Mouse (Mus musculus): ENCODE results near the gene Lamc1. TPM values are rescaled to one million over a fixed set of nuclear protein-coding genes. Genes with fewer than 3 reads are reported as not detected.

The Lamc1 gene
- polyA plus RNA-seq, 1 experiment from 2014 or later: 122 TPM

DNA sequence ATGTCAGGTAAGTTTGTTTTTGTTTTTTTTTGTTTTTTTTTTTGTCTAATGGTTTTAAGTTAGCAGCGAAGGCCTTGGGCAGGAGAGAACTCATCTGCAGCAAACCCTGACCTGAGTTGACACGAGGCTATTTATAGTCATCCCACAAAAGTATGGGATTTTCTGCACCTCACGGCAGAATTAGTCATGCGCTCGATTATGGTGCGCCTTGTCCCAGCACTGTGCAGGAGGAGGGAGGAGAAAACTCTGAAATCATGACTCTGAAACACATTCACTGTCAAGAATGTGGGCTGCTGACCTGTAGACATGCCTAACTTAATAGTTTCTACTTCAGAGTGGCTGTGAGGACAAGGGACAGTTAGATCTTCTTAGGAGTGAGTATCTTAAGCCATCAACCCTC, 40.4 kb downstream of the Lamc1 start:
- H3K27me3 ChIP-seq: no peaks in the 10 kb centered on the region
- no peaks in the 10 kb centered on the region for H3K9me3 ChIP-seq
- H3K36me3 ChIP-seq: no peaks in the 10 kb centered on the region
- no peak overlapping the region for H3K4me3 ChIP-seq
- H3K4me1 ChIP-seq: peaks cover 46% of the 10 kb centered on the region
- H3K4me2 ChIP-seq: no peak overlapping the region
- H3K27ac ChIP-seq: no peak overlapping the region
- WGBS: 54% methylated on average over 6 of the region's 6 CpGs
- ATAC-seq (ENCODE audit: borderline replicate concordance, extremely low read depth, low FRiP score, low TSS enrichment): no peak
- no peak overlapping the region for H3K9ac ChIP-seq

GRCm38 (mm10) chr1:153291416-153291815, 41.2 kb downstream of the Lamc1 start:
- Histone ChIP-seq H3K4me2 (no peak overlapping the region), H3K4me3 (no peak overlapping the region), H3K9ac (no peak overlapping the region), H3K36me3 (no peaks in the 10 kb centered on the region), H3K27me3 (no peaks in the 10 kb centered on the region), H3K4me1 (peaks cover 52% of the 10 kb centered on the region), H3K27ac (no peak overlapping the region), H3K9me3 (no peaks in the 10 kb centered on the region)
- WGBS: 54% methylated on average over 4 of the region's 4 CpGs
- ATAC-seq (ENCODE audit: borderline replicate concordance, extremely low read depth, low FRiP score, low TSS enrichment): no peak

- Histone ChIP-seq H3K9me3 (no peaks in the 10 kb centered on the region), H3K4me1 (peaks cover 38% of the 10 kb centered on the region), H3K27me3 (no peaks in the 10 kb centered on the region), H3K9ac (no peak overlapping the region), H3K36me3 (no peaks in the 10 kb centered on the region), H3K4me3 (no peak overlapping the region), H3K27ac (no peak overlapping the region), H3K4me2 (no peak overlapping the region)
- no peak for ATAC-seq (ENCODE audit: borderline replicate concordance, extremely low read depth, low FRiP score, low TSS enrichment)
- WGBS: 68% methylated on average over 4 of the region's 4 CpGs
Measured at GRCm38 (mm10) chr1:153288010-153288409, 44.6 kb downstream of the Lamc1 start.

DNA sequence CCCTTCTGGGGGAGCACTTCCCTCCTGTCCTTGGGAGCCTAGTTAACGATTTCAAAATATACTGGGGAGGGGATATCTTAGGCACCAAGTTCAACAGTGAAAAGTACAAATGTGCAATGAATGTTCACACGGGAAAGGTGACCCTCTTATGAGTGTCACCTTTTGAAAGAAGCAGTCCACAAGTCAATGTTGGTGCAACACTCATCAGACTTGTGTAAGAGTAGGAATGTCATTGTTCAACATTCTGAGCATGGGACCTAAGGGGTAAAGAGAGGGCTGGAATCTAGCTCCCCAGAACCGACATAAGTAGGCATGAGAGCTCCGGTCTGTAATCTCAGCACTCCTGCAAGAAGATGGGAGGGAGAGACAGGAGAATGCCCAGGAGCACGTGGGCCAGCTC, 45.1 kb downstream of the Lamc1 start:
- Histone ChIP-seq H3K9me3 (no peaks in the 10 kb centered on the region), H3K4me3 (no peak overlapping the region), H3K4me2 (no peak overlapping the region), H3K27ac (0 out of 2 replicates have a peak overlapping the region, but pooled peaks have one; percentile 26), H3K4me1 (peaks cover 37% of the 10 kb centered on the region), H3K27me3 (no peaks in the 10 kb centered on the region), H3K9ac (no peak overlapping the region), H3K36me3 (no peaks in the 10 kb centered on the region)
- 52% methylated on average over 5 of the region's 5 CpGs for WGBS
- no peak for ATAC-seq (ENCODE audit: borderline replicate concordance, extremely low read depth, low FRiP score, low TSS enrichment)

DNA sequence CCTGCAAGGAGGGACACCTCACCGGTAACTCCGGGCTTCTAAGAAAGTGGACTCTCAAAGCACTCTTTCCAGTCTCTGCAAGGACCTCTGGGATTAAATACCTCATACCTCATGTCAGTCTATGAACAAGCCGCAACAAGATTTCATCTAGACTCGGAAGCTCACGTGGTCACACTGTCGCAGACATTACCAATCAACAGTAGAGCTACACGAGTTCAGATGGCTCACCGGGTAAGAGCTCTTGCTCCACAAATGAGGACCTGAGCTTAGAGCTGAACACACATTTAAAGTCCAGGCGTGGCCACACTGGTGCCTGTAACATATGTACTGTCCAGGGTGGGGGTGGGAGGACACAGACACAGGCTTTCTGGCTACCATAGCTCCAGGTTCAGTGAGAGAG, 46.4 kb downstream of the Lamc1 start:
- 68% methylated on average over 9 of the region's 9 CpGs for WGBS
- no peak overlapping the region for H3K9ac ChIP-seq
- H3K27me3 ChIP-seq: no peaks in the 10 kb centered on the region
- H3K4me3 ChIP-seq: no peak overlapping the region
- no peaks in the 10 kb centered on the region for H3K36me3 ChIP-seq
- peaks cover 40% of the 10 kb centered on the region for H3K4me1 ChIP-seq
- no peak for ATAC-seq (ENCODE audit: borderline replicate concordance, extremely low read depth, low FRiP score, low TSS enrichment)
- no peaks in the 10 kb centered on the region for H3K9me3 ChIP-seq
- peak overlapping the region; percentile 8; the same call in 1 of the 2 replicates for H3K27ac ChIP-seq
- H3K4me2 ChIP-seq: no peak overlapping the region

DNA sequence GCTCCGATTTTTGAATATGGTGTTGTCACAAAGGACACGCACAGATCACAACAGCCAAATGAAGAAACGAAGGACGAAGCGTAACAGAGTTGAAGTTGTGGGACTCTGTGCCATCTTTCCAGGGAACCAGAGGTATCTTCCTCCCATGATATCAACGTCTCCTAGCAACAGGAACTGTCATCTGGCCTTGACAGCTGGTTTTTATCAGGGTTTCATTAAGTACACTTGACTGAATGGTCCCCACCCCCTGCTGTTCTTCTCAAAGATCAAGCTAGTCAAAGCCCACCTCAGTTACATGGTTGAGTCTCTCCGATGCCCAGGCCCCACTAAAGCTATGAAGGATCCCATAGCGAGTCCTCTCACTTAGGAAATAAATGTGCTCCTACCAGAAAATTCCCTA, 47.4 kb downstream of the Lamc1 start:
- no peaks in the 10 kb centered on the region for H3K36me3 ChIP-seq
- no peaks in the 10 kb centered on the region for H3K9me3 ChIP-seq
- H3K4me2 ChIP-seq: no peak overlapping the region
- H3K27me3 ChIP-seq: no peaks in the 10 kb centered on the region
- H3K4me1 ChIP-seq: peaks cover 46% of the 10 kb centered on the region
- H3K4me3 ChIP-seq: no peak overlapping the region
- H3K9ac ChIP-seq: no peak overlapping the region
- 84% methylated on average over 8 of the region's 8 CpGs for WGBS
- no peak overlapping the region for H3K27ac ChIP-seq
- no peak for ATAC-seq (ENCODE audit: borderline replicate concordance, extremely low read depth, low FRiP score, low TSS enrichment)

DNA sequence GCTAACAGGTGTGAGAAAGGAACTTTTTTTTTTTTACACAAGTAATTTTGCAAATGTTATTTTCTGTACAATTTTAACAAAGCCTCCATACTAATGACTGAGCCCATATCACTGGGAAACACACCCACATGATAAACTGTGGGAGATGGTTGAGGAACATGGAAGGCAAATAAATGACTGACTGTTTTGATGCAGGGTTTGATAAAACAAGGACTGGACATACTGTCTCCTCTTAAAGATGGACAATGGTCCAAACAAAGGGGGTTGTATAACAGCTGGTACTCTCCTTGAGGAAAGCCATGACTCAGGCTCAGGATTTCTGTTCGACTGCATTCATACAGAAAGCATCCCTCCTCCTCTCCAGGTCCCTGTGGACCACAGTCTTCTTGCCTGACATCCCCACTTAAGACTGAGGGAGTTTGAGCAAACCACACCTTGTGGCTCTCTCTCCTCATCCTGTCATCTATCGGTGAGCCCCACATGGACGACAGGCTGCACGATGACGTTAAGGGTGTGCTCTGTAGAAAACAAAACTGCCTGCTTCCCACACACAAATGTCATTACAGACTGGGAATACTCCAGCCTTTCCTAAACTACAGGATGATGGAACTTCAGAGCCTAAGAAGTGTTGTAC, 50.1 kb downstream of the Lamc1 start:
- Histone ChIP-seq H3K27me3 (no peaks in the 10 kb centered on the region), H3K36me3 (no peaks in the 10 kb centered on the region), H3K9me3 (no peaks in the 10 kb centered on the region), H3K4me1 (peaks cover 47% of the 10 kb centered on the region), H3K4me2 (no peak overlapping the region), H3K4me3 (no peak overlapping the region), H3K27ac (no peak overlapping the region), H3K9ac (no peak overlapping the region)
- no peak for ATAC-seq (ENCODE audit: borderline replicate concordance, extremely low read depth, low FRiP score, low TSS enrichment)
- WGBS: 66% methylated on average over 5 of the region's 5 CpGs

GRCm38 (mm10) chr1:153281483-153281882, 51.1 kb downstream of the Lamc1 start:
- WGBS: 73% methylated on average over 4 of the region's 4 CpGs
- Histone ChIP-seq H3K4me1 (peaks cover 43% of the 10 kb centered on the region), H3K27ac (no peak overlapping the region; the same call in 1 of the 2 replicates)

DNA sequence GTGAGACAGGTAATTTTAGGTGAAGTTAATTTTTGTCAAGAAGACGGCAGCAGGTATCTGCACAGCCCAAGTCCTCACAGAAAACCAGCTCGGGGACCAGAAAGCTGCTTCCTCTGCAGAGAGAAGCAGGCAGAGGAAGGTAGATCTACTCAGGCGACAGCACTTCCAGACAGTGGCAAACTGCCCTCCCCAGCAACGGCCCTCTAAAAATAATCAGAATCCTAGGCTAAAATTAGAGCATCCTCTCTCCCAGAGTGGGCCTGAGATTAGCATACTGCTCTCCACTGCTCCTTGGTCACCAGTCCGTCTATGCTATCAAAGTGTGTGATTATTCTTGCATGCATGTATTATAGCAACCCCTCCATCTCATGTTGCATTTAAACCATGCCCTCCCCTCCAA, 52.2 kb downstream of the Lamc1 start:
- Histone ChIP-seq H3K27me3 (no peaks in the 10 kb centered on the region), H3K36me3 (no peaks in the 10 kb centered on the region), H3K9me3 (no peaks in the 10 kb centered on the region), H3K27ac (0 out of 2 replicates have a peak overlapping the region, but pooled peaks have one; percentile 1), H3K4me2 (no peak overlapping the region), H3K4me3 (no peak overlapping the region), H3K9ac (no peak overlapping the region), H3K4me1 (peaks cover 45% of the 10 kb centered on the region)
- no peak for ATAC-seq (ENCODE audit: borderline replicate concordance, extremely low read depth, low FRiP score, low TSS enrichment)
- WGBS: 27% methylated on average over 5 of the region's 5 CpGs

More at GRCm38 (mm10) chr1:153281483-153281882, 51.1 kb downstream of the Lamc1 start:
- H3K9me3 ChIP-seq: no peaks in the 10 kb centered on the region
- no peak overlapping the region for H3K9ac ChIP-seq
- H3K4me2 ChIP-seq: no peak overlapping the region
- H3K27me3 ChIP-seq: no peaks in the 10 kb centered on the region
- no peak for ATAC-seq (ENCODE audit: borderline replicate concordance, extremely low read depth, low FRiP score, low TSS enrichment)
- H3K4me3 ChIP-seq: no peak overlapping the region
- H3K36me3 ChIP-seq: no peaks in the 10 kb centered on the region

DNA sequence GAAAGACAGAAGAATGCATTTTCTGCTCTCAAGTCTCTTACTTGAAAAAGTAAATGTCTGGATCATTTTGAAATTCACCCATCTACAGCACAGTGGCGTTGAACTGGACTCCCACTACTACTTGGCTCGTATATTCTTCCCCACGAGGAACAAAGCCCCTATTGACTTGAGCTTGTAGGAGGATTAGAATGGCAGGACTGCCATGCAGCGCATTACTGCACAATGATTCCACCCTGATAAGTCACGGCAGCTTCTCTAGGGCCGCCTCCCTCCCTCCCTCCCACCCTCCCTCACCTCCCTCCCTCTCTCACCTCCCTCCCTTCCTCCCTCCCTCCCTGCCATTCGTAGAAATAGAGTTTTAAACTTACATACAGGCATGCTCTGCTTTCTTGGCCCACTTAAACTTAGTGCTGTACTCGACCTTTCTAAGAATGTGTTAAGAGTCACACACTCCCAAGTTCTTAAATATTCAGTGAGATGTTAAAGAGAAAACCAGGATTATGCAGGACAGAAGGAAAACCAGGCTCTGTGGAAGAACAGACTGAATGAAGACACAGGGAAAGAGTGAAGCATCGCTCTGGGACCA, 54.5 kb downstream of the Lamc1 start:
- Histone ChIP-seq H3K27me3 (no peaks in the 10 kb centered on the region), H3K9me3 (no peaks in the 10 kb centered on the region), H3K4me2 (peak overlapping the region; percentile 24; the same call in 1 of the 2 replicates), H3K36me3 (no peaks in the 10 kb centered on the region), H3K27ac (peak overlapping the region; percentile 78), H3K4me3 (0 out of 2 replicates have a peak overlapping the region, but pooled peaks have one; percentile 3), H3K9ac (no peak overlapping the region), H3K4me1 (peaks cover 64% of the 10 kb centered on the region)
- ATAC-seq (ENCODE audit: borderline replicate concordance, extremely low read depth, low FRiP score, low TSS enrichment): peak; percentile 62
- WGBS: 41% methylated on average over 9 of the region's 9 CpGs

DNA sequence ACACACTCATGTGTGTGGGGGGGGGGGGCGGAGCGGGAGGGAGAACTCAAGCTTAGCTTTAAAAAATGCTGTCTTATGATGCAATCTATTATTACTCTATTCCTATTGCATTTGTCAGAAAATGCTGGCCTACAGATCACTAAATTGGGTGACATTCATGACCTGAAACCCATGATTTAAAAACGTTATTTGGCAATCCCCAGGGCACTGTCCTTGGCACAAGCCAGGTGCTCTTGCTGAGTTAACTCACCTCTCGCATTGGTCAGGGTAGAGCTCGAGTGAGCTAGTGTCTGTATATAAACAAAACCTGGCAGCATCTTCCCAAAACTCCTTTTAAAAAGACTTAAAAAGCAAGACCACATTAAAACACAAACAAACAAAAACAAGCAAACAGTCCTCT, 57.1 kb downstream of the Lamc1 start:
- Histone ChIP-seq H3K27ac (peak overlapping the region; percentile 60), H3K9me3 (no peaks in the 10 kb centered on the region), H3K4me3 (no peak overlapping the region), H3K4me1 (peaks cover 54% of the 10 kb centered on the region), H3K36me3 (no peaks in the 10 kb centered on the region), H3K4me2 (no peak overlapping the region), H3K27me3 (no peaks in the 10 kb centered on the region), H3K9ac (no peak overlapping the region)
- 43% methylated on average over 5 of the region's 5 CpGs for WGBS
- no peak for ATAC-seq (ENCODE audit: borderline replicate concordance, extremely low read depth, low FRiP score, low TSS enrichment)

GRCm38 (mm10) chr1:153274611-153275010, 58.0 kb downstream of the Lamc1 start:
- Histone ChIP-seq H3K27me3 (no peaks in the 10 kb centered on the region), H3K36me3 (no peaks in the 10 kb centered on the region), H3K9ac (no peak overlapping the region), H3K4me1 (peaks cover 49% of the 10 kb centered on the region), H3K9me3 (no peaks in the 10 kb centered on the region), H3K27ac (peak overlapping the region; percentile 60), H3K4me2 (0 out of 2 replicates have a peak overlapping the region, but pooled peaks have one; percentile 28), H3K4me3 (no peak overlapping the region)
- ATAC-seq (ENCODE audit: borderline replicate concordance, extremely low read depth, low FRiP score, low TSS enrichment): peak; percentile 62
- 10% methylated on average over 6 of the region's 6 CpGs for WGBS
